Mouse (Mus musculus) monocyte, adult 2 months (primary cell): ENCODE data around the gene Capn11.

Source experiments
- DNase-seq, 2 experiments: peaks; one replicate each; pipeline ENCODE4 v3.0.0; 2022; ENCODE audit warnings: low spot score in 2 of 2, low read depth in 1 of 2

Capn11 gene

GRCm38 (mm10) chr17:45598891-45599290 lies 60.2 kb downstream of the Capn11 start:
- DNase-seq: no peak

- DNase-seq: no peak
Measured at GRCm38 (mm10) chr17:45598376-45598775, 60.7 kb downstream of the Capn11 start.

- no peak for DNase-seq
Measured at GRCm38 (mm10) chr17:45597787-45598186, 61.3 kb downstream of the Capn11 start.

- peak in 1 of 2 experiments; percentile 42 for DNase-seq
Measured at GRCm38 (mm10) chr17:45596631-45597396, 62.3 kb downstream of the Capn11 start.

- no peak for DNase-seq
Measured at GRCm38 (mm10) chr17:45595736-45596390, 63.3 kb downstream of the Capn11 start.

GRCm38 (mm10) chr17:45594881-45595735 lies 64.0 kb downstream of the Capn11 start:
- peak in 1 of 2 experiments; percentile 37 for DNase-seq

GRCm38 (mm10) chr17:45594195-45594594 lies 64.9 kb downstream of the Capn11 start:
- no peak for DNase-seq

GRCm38 (mm10) chr17:45593479-45593878 lies 65.6 kb downstream of the Capn11 start:
- DNase-seq: no peak

- DNase-seq: no peak
Measured at GRCm38 (mm10) chr17:45592606-45593431, 66.3 kb downstream of the Capn11 start.

GRCm38 (mm10) chr17:45591701-45592605 lies 67.2 kb downstream of the Capn11 start:
- DNase-seq: no peak

- no peak for DNase-seq
Measured at GRCm38 (mm10) chr17:45590410-45590809, 68.7 kb downstream of the Capn11 start.

- DNase-seq: no peak
Measured at GRCm38 (mm10) chr17:45589844-45590243, 69.3 kb downstream of the Capn11 start.

- DNase-seq: no peak
Measured at GRCm38 (mm10) chr17:45589236-45589635, 69.9 kb downstream of the Capn11 start.

GRCm38 (mm10) chr17:45588370-45588769 lies 70.8 kb downstream of the Capn11 start:
- DNase-seq: no peak

GRCm38 (mm10) chr17:45586449-45586837 lies 72.7 kb downstream of the Capn11 start:
- no peak for DNase-seq

GRCm38 (mm10) chr17:45585725-45586448 lies 73.2 kb downstream of the Capn11 start:
- DNase-seq: no peak

- DNase-seq: peak in 1 of 2 experiments; percentile 50
Measured at GRCm38 (mm10) chr17:45584939-45585678, 74.0 kb downstream of the Capn11 start.
